Mouse (Mus musculus): ENCODE measurements around the gene Minar1.

Minar1 gene

DNA sequence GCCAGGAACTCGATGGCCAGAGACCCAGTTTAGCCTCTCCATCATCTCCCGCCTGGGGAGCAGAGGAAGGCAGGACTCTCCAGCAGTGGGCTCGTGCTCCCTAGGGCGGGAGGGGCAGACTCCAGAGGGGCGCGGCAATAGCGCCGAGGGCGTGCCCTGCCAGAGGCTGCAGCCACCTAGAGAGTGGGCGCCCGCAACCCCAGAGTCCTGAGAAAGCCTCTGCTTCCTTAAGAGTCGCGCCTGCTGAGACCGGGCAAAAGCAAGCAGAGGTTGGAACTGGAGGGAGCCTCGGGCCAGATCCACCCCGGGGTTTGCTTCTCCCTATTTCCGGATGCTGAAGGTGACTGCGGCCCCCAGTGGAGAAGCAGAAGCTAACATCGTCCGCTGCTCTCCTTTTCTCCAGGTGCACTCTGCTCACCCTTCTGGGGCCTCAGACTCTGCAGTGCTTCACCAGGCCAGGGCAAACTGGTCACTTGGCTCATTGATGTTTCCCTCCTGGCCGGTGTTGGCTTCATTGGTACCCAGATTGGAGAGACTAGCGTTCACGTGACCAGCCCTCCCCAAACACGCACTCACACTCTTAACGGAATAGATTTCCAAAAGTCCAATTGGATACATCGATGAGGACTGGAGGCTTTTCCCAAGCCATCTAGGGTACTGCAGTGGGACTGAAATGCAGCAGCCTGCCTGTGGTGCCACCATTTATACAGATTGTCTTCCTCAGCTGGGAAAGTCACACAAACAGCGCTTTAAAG lies at the start of gene Minar1:
Minar1 (minus strand) TSS at position 120 of the 755 bp plus-strand sequence.
- no peak for DNase-seq (ENCODE audit: low spot score)

DNA sequence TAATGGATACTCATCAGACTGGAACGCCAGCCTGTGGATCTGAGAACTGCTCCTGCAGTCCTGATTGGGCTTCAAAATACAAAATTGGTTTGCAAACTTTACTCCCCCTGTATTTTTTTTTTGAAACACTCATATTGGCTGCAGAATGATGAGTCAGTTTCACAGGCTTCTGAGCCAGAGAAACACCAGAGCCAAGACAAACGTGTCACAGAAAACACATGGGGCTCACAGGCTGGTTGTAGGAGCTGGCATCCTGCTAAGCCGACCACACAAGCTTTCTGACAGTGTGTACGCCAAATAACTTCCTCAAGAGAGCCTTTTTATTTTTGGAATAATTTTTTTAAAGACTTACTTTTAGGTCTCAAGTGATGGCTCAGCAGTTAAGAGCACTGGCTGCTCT lies 47.0 kb upstream of the Minar1 start:
- no peak for DNase-seq (ENCODE audit: low spot score)

GRCm38 (mm10) chr9:89667306-89667942 lies 44.5 kb upstream of the Minar1 start:
- no peak for DNase-seq (ENCODE audit: low spot score)

GRCm38 (mm10) chr9:89650913-89651312 lies 28.0 kb upstream of the Minar1 start:
- no peak for DNase-seq (ENCODE audit: low spot score)

DNA sequence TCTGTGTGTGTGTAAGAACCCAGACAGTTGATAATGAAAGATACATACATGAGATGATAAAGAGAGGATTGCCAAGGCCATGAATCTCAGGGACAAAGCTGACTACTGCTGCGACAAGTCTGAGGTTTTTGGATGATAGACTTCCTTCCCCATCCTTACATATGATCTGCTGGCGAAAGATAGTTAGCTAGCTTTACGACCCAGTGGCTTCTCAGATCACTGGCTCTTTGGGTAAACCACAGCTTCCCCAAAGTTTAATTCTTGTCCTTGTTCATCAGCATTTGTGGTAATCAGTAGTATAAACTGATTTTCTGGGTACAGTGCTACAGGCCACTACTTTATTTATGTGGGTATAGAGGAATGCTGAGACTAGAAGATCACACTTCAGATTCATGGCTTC lies 14.5 kb upstream of the Minar1 start:
- no peak for DNase-seq (ENCODE audit: low spot score)

DNA sequence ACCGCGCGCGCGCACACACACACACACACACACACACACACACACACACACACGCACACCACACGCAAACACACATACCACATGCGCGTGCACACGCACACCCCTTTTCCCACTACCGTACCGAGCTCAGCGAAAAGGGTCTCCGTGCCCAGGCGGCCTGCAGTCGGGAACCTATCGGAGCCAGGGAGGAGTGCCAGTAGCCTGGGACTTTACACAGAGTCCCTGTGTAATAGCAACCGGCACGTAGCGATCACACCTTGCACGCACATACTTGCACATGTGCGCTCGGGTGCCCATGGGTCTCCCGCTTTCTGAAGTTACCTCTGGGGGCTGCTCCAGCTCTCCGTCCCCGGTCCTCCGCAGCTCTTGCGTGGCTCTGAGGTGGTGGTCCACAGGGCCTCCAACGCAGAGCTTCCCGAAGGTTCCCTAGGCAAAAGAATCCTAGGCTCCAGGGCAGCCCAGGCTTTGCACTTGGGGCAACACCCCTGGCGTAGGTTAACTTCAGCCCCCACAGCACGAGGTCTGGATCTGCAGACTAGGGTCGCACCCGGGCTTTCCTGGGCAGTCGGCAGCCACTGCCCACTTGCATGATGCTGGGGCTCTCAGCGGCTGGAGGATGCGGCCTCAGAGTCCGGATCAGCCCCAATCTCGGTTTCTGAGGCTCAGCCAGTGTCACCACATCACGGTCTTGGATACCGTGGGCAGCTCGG lies 474 bp downstream of the Minar1 start:
- DNase-seq (ENCODE audit: low spot score), result no peak

DNA sequence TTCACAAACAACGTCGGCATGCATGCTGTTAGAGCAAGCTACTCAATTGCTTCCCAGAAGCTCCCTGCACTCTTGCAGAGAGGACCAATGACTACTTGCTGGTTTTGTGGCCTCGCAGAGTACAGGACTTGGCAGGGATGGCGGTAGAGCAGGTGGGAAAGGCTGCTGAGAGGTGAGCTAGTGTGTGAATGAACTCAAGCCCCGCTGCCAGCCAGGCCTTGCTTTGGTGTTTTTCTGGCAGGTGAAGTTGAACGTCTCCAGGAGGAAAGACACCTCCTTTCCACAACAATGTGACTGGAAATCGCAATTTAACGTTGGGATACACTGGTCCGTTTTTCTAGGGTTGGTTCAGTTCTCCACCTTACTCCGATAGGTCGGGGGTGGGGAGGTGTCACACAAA lies 1.2 kb downstream of the Minar1 start:
- DNase-seq (ENCODE audit: low spot score), result no peak

- no peak for DNase-seq (ENCODE audit: low spot score)
Observed at GRCm38 (mm10) chr9:89620347-89620746, 2.6 kb downstream of the Minar1 start.

DNA sequence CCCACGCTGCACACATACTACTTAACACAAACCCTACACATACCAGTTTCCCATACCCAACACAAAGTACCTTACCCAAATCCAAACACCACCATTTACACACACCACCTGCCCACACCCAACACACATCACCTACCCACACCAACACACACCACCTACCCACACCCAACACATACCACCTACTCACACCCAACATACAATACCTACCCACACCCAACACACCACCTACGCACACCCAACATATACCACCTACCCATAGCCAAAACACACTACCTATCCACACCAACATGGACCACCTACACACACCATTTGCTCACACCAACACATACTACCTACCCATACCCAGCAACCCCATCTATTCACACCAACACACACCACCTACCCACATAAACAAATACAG lies 6.0 kb downstream of the Minar1 start:
- no peak for DNase-seq (ENCODE audit: low spot score)

DNA sequence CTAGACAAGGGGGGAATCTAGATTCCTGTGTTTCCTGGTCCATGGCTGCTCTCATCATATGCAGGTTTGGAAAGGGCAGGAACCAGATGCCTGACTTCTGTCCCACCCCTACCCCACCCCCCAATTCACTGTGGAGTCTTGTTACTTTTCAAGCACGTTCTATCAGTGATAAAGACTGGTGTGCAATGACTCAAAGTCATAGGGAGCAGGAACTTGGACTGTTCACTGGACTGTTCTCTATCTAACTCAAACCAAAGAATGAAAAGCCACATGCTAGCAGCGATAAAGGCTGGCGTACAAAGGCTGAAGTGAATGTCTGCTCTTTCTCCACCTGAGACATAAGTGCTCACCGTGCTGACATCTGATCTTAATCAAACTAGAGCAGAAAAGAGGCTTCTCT lies 12.3 kb downstream of the Minar1 start:
- no peak for DNase-seq (ENCODE audit: low spot score)

GRCm38 (mm10) chr9:89607321-89607720 lies 15.6 kb downstream of the Minar1 start:
- DNase-seq (ENCODE audit: low spot score), result no peak

GRCm38 (mm10) chr9:89606256-89606655 lies 16.7 kb downstream of the Minar1 start:
- no peak for DNase-seq (ENCODE audit: low spot score)

GRCm38 (mm10) chr9:89601891-89602290 lies 21.0 kb downstream of the Minar1 start:
- DNase-seq (ENCODE audit: low spot score), result no peak

DNA sequence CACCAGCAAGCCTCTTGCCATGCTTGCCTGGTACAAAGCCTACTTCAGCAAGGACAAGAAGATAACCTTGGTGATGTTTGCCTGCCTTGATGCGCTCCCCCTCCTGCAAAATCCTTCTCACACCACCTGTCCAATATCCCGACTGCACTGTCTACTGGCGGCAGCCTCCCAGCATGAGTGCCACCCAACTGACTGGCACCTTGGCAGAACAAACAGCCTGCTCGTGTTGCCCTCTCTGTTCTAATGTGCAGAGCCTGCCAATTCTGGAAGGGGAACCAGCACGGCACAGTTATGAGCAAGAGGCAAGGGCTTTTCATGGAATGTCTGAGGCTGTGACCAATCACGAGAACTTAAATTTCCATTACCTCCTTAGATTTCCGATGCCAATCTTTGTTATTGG lies 22.2 kb downstream of the Minar1 start:
- DNase-seq (ENCODE audit: low spot score), result no peak

DNA sequence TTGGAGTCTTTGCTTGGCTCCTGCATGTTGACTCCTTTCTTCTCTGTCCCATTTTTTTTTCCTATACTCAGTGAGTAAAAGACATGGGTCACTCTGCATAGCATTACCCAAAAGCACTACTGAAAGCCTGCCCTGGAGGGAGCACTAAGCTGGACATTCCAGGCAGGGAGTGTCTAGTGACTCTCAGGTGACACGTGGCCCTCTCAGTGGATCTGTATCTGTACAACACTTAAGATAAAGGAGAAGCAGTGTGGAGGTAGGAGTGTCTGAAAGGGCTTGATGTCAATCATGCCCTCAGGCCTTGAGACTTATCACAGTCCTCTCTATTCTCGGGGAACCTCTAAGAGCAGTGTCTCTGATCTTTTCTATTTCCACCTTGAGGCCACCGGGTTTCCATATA lies 25.9 kb downstream of the Minar1 start:
- DNase-seq (ENCODE audit: low spot score), result no peak

GRCm38 (mm10) chr9:89596392-89596791 lies 26.5 kb downstream of the Minar1 start:
- no peak for DNase-seq (ENCODE audit: low spot score)

DNA sequence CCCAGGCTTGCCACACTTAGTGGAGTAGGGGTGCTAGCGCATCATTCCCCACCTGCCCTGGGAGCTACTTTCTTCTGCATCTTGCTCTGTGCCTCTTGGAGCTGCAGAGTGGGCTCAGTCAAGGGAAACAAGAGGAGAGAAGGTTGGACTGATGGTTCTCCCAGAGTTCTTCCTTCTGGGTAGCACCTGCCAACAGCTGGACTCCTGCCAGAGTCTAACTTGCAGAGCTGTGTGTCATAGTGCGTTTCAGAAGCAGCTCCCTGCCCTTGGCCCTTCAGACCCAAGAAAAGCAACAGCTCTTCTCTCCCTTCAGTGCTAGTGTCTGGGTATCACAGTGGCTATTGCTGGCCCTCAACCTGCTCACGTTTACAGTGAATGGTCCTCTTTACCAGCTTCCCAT lies 30.5 kb downstream of the Minar1 start:
- no peak for DNase-seq (ENCODE audit: low spot score)

DNA sequence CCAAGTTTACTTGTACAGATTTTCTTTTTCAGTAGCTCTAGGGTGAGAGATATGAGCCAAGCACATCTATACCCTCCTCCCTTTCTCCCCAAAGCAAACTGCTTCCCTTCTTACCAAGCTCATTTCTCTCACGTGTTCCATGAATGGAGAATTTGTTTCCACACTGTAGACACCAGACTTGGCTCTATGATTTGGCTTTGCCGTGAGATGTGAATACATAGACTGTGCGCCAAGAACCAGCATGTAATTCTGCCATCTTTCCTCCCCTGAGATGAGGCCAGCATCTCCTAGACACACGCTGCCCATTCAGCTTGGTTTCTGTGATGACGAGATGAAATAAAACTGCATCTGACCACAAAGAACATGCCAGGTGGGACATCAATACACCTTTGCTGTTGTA lies 44.5 kb downstream of the Minar1 start:
- no peak for DNase-seq (ENCODE audit: low spot score)

DNA sequence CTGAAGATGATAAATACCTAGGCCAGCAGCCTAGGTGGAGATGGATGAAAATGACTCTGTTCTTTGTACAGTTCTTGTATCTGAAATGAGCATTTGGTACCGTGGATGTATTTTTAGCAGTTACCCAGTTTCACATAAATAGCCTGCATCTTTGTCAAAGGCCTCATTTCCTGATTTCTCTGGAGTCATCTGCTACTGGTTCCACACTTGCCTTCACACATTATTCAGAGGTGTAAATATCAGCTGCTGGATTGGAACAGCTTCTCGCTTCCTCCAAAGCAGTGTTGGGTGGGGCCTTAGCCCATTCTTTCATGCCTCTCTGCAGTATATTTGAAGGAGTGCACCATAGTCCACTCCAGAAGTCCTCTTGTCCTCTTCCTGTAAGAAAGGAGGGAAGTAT lies 70.3 kb downstream of the Minar1 start:
- no peak for DNase-seq (ENCODE audit: low spot score)
